Mouse (Mus musculus) cerebellum, adult 2 months (tissue): ENCODE measurements around the gene P4ha2. TPM values are rescaled to one million over a fixed set of nuclear protein-coding genes. Genes with fewer than 3 reads are reported as not detected.

ENCODE experiments used
- DNase-seq, 2 experiments: peaks; one replicate each; pipeline ENCODE4 v3.0.0; 2021
- H3K27ac ChIP-seq: fragments of 200-500 bp; 2 replicates; pipeline ENCODE4 v1.5.1; 2012; ENCODE audit warnings: low read length, control low read depth, inconsistent platforms; ENCODE audit not compliant: insufficient read depth
- H3K27me3 ChIP-seq: fragments of 200-500 bp; 2 replicates; pipeline ENCODE4 v1.6.1; 2012; ENCODE audit warnings: inconsistent platforms, mild to moderate bottlenecking, low read length, moderate library complexity; ENCODE audit not compliant: control insufficient read depth, insufficient read depth
- H3K4me1 ChIP-seq: fragments of 200-500 bp; 2 replicates; pipeline ENCODE4 v1.6.1; 2011; ENCODE audit warnings: low read length; ENCODE audit not compliant: control insufficient read depth, insufficient read depth
- H3K4me3 ChIP-seq: fragments of 200-500 bp; replicated peaks from 2 replicates; pipeline ENCODE3; 2011; ENCODE audit warnings: mild to moderate bottlenecking, low read depth, low read length, control low read depth; ENCODE audit not compliant: insufficient read depth
- CTCF ChIP-seq: fragments of 200-500 bp; IDR thresholded peaks from 2 replicates; pipeline ENCODE4 v1.5.1; 2011; ENCODE audit warnings: low read depth, mild to moderate bottlenecking, control low read depth, low read length, moderate library complexity, borderline replicate concordance; ENCODE audit not compliant: insufficient read depth
- POLR2A ChIP-seq: fragments of 200-500 bp; IDR thresholded peaks from 2 replicates; pipeline ENCODE4 v1.6.1; 2011; ENCODE audit warnings: low read length, control low read depth, borderline replicate concordance; ENCODE audit not compliant: insufficient read depth
- WGBS: fragments of 180-500 bp; shearing (Covaris S2); methylation state at CpG from one replicate; pipeline ENCODE4 v1.1.7; 2018; 5-methylcytosine and 5-hydroxymethylcytosine counted together
- polyA plus RNA-seq: library from polyadenylated mRNA; depleted of rRNA; stranded (reverse); fragments of >200 nt; gene quantifications from 2 replicates; pipeline ENCODE4 v1.2.3, GENCODE M21; 2012

P4ha2 gene
- polyA plus RNA-seq, 1 experiment = 13.6 TPM

DNA sequence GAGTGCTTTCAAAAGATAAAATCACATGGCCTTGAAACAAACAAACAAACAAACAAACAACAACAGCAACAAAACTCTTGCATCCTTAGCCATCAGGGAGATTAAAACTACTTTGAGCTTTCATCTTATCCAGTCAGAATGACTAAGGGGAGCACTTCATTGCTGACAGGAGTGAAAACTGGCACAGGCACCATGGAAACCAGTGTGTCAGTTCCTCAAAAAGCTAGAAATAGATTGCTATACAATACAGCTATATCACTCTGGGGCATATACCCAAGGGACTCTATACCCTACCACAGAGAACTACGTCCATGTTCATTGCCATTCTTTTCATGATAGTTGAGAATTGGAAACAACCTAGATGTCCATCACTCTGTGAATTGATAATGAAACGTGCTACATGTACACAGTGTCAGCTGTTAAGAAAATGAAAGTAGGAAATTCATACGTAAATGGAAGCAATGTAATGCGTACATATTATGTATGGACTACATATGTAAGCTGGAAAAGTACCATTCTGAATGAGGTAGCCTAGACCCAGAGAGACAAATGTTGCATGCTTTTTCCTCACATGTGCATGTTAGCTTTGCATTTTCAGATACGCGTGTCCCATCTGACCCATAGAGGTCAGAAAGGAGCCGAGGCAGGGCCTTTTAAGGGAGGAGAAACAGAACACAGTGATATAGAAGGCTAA lies 11.5 kb upstream of the P4ha2 start:
- Histone ChIP-seq H3K27ac (no peak overlapping the region), H3K27me3 (no peaks in the 10 kb centered on the region), H3K4me1 (no peaks in the 10 kb centered on the region), H3K4me3 (no peak overlapping the region)
- 84% methylated on average over 7 of the region's 7 CpGs for WGBS
- no peak for DNase-seq
- no peak for TF ChIP-seq CTCF

DNA sequence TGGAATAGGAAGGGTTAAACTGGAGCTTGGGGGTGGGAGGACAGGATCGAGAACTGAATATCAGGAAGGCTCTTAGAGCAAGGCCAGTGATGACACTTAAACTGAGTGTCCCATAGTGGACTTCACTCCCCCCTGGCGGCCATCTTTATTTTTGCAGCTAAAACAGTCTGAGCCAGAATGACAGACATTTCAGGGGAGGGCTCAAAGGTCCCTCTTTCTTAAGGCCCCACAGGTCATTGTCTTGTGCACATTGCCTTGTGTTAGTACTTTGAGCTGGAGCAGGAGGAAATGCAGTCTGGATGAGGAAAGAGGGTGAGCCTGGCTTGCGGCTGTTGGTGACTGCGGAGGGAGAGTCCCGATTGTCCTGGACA lies 11.0 kb upstream of the P4ha2 start:
- DNase-seq = peak; percentile 74 to 85
- H3K27me3 ChIP-seq = no peaks in the 10 kb centered on the region
- H3K4me1 ChIP-seq = no peaks in the 10 kb centered on the region
- no peak overlapping the region for H3K4me3 ChIP-seq
- TF ChIP-seq CTCF (peak; percentile 77), POLR2A (no peak)
- WGBS = 60% methylated on average over 5 of the region's 5 CpGs
- H3K27ac ChIP-seq = no peak overlapping the region

GRCm38 (mm10) chr11:54090091-54090879 lies 9.6 kb upstream of the P4ha2 start:
- 89% methylated on average over 1 of the region's 1 CpGs for WGBS
- Histone ChIP-seq H3K27ac (no peak overlapping the region), H3K4me3 (no peak overlapping the region), H3K27me3 (no peaks in the 10 kb centered on the region), H3K4me1 (no peaks in the 10 kb centered on the region)
- TF ChIP-seq CTCF (no peak), POLR2A (no peak)
- no peak for DNase-seq

- no peaks in the 10 kb centered on the region for H3K27me3 ChIP-seq
- no peak overlapping the region for H3K4me3 ChIP-seq
- H3K4me1 ChIP-seq = no peaks in the 10 kb centered on the region
- DNase-seq = no peak
- no peak overlapping the region for H3K27ac ChIP-seq
- TF ChIP-seq CTCF (no peak), POLR2A (no peak)
- 82% methylated on average over 8 of the region's 8 CpGs for WGBS
Measured at GRCm38 (mm10) chr11:54091726-54092125, 8.2 kb upstream of the P4ha2 start.

DNA sequence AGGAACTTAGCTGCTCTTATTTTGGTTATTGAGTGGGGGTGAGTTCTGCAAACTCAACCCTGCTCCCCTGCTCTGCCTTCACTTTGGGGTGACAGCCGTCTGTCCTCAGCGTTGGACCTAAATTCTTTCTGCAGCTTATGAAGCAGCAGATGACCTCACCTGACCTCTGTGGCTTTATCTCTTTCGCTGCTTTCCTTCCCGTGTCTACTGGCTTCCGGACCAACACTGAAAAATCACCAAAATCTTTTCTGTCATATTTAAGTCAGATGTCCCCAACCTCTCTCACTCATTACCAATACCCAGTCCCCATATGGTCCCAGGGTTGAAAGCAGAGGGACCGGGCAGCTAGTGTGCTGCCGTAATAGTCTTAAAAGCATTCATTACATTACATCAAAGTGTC lies 7.7 kb upstream of the P4ha2 start:
- Histone ChIP-seq H3K4me3 (no peak overlapping the region), H3K4me1 (no peaks in the 10 kb centered on the region), H3K27me3 (no peaks in the 10 kb centered on the region), H3K27ac (no peak overlapping the region)
- TF ChIP-seq CTCF (no peak), POLR2A (no peak)
- DNase-seq = no peak
- 86% methylated on average over 7 of the region's 7 CpGs for WGBS

DNA sequence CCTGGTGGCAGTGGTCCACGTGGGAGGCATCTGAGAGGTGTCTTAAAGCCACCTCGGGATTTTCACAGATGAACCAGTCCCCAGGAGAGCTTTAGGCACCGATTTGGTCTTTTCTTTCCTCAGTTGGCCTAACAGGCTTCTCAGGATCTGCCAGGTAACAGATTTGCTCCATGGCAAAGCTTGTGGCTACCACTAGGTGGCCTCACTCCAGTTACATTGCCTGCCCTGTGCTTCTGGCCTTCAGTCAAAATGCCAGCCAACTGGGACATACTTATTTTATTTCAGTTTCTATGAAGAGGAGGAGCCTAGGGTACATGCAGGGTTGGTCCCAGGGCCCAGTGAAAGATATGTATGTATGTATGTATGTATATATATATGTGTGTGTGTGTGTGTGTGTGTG lies 6.9 kb upstream of the P4ha2 start:
- Histone ChIP-seq H3K27me3 (no peaks in the 10 kb centered on the region), H3K4me3 (no peak overlapping the region), H3K4me1 (no peaks in the 10 kb centered on the region), H3K27ac (no peak overlapping the region)
- TF ChIP-seq POLR2A = no peak
- TF ChIP-seq CTCF = peak; percentile 81
- peak; percentile 59 to 64 for DNase-seq
- 5% methylated on average over 3 of the region's 3 CpGs for WGBS

DNA sequence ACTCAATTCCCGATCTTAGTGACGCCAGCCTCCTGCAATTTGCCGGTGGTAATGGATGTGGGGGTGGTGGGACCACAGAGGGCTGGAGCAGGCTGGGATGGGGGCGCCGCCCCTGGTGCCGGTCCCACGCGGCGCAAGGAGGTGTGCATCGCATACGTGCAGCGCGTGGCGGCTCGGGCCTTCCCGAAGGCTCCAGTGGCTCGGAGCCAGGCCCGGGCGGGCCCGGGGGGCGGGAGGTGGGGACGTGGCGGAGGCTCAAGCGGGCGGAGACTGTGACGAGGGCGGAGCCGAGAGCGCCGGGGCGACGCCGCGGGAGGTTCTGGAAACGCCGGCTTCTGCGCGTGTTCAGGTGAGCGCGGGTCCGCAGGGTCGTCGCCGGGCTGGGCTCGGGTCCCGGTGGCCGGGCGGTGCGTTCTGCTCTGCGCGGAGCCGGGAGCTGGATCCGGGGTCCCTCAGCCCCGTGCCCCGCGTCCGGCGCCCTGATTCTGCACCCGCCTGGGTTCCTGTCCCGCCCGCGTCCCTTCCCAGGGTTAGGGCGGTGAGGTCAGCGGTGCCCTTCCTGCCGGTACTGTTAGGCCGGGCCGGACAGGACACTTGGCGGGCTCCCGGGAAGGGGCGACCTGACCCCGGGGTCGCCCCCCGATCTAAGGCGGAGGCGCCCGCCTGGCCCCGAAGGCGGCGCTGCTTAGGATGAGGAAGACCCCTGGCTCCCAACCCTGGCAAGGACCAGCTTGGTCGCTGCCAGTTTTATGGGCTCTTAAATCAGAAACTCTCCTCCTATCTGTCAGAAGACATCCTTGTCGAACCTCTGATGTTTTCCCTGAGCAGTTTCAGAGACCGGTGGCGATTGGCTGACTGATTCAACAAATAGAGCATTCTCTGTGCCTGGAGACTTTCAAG lies 1.0 kb downstream of the P4ha2 start:
- DNase-seq = peak; percentile 59 to 65
- no peak for TF ChIP-seq CTCF
- TF ChIP-seq POLR2A = no peak

More for the DNA sequence above, 1.0 kb downstream of the P4ha2 start:
- Histone ChIP-seq H3K27ac (no peak overlapping the region), H3K4me1 (peaks cover under 1% of the 10 kb centered on the region; the same call in 1 of the 2 replicates), H3K4me3 (peak overlapping the region; percentile 56), H3K27me3 (no peaks in the 10 kb centered on the region)
- 2% methylated on average over 74 of the region's 83 CpGs for WGBS
